Mouse (Mus musculus) forebrain, embryonic 12.5 days (tissue): ENCODE measurements around the gene Fkbp4. TPM values are rescaled to one million over a fixed set of nuclear protein-coding genes. Genes with fewer than 3 reads are reported as not detected.
"Not testable (repeated sequence)": the region's sequence is repeated elsewhere in the genome, so short reads cannot be mapped to it uniquely, and the experiment has no call there.

Experiments used
- ATAC-seq: fragments of 200-750 bp; cut with Nextera tagmentation; 2 replicates; pipeline ENCODE4 v1.8.0; 2017; ENCODE audit warnings: moderate TSS enrichment; ENCODE audit not compliant: low FRiP score
- H3K27ac ChIP-seq: fragments of 300-500 bp; sonication (generic); 2 replicates; pipeline ENCODE4 v1.5.1; 2016; ENCODE audit warnings: mild to moderate bottlenecking
- H3K27me3 ChIP-seq: fragments of 300-500 bp; sonication (generic); 2 replicates; pipeline ENCODE4 v1.6.1; 2016; ENCODE audit warnings: mild to moderate bottlenecking
- H3K36me3 ChIP-seq: fragments of 300-500 bp; sonication (generic); replicated peaks from 2 replicates; pipeline ENCODE4 v1.6.1; 2016; ENCODE audit warnings: mild to moderate bottlenecking
- H3K4me1 ChIP-seq: fragments of 300-500 bp; sonication (generic); 2 replicates; pipeline ENCODE4 v1.6.1; 2016
- H3K4me2 ChIP-seq: fragments of 300-500 bp; sonication (generic); 2 replicates; pipeline ENCODE4 v1.6.1; 2016; ENCODE audit warnings: mild to moderate bottlenecking, moderate library complexity
- H3K4me3 ChIP-seq: fragments of 300-500 bp; sonication (generic); replicated peaks from 2 replicates; pipeline ENCODE4 v1.5.1; 2016; ENCODE audit warnings: mild to moderate bottlenecking
- H3K9ac ChIP-seq: fragments of 300-500 bp; sonication (generic); 2 replicates; pipeline ENCODE4 v1.6.1; 2016; ENCODE audit warnings: mild to moderate bottlenecking
- H3K9me3 ChIP-seq: fragments of 300-500 bp; sonication (generic); 2 replicates; pipeline ENCODE4 v1.6.1; 2016
- WGBS: fragments of 180-500 bp; shearing (Covaris S2); methylation state at CpG from one replicate; pipeline ENCODE4 v1.1.7; 2016; 5-methylcytosine and 5-hydroxymethylcytosine counted together
- polyA plus RNA-seq: library from polyadenylated mRNA; unstranded; fragments of >200 nt; fragmentation: Nextera tagmentation; extraction: Ambion mirVana; gene quantifications from 2 replicates; pipeline ENCODE4 v1.2.1, GENCODE M21; 2016

Fkbp4 gene
- polyA plus RNA-seq, 1 experiment from 2014 or later: 525 TPM

DNA sequence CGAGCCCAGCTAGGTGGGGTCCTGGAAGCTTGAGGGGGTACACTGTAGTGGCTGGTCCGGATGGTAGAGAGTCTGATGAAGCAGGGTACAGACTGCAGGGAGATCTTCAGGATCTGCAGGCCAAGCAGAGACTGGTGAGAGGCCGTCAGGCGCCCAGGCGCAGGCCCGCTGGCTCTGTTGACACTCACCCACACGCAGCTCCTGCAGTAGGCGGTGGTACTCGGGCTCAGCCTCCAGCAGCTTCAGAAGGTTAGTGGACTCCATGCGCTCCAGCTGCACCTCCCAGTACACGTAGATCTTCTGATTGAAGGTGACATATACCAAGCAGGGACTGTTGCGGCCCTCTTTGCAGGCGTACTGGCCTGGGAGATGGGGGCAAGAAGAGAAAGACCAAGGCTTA lies 28.2 kb downstream of the Fkbp4 start:
- no peaks in the 10 kb centered on the region for H3K27me3 ChIP-seq
- H3K4me1 ChIP-seq: no peaks in the 10 kb centered on the region
- no peak overlapping the region for H3K4me2 ChIP-seq
- H3K4me3 ChIP-seq: no peak overlapping the region
- H3K9ac ChIP-seq: no peak overlapping the region
- H3K9me3 ChIP-seq: no peaks in the 10 kb centered on the region
- 0 out of 2 replicates have a peak, but pooled peaks have one; percentile 11 for ATAC-seq
- H3K27ac ChIP-seq: no peak overlapping the region
- WGBS: 95% methylated on average over 13 of the region's 13 CpGs
- H3K36me3 ChIP-seq: peaks cover 80% of the 10 kb centered on the region

DNA sequence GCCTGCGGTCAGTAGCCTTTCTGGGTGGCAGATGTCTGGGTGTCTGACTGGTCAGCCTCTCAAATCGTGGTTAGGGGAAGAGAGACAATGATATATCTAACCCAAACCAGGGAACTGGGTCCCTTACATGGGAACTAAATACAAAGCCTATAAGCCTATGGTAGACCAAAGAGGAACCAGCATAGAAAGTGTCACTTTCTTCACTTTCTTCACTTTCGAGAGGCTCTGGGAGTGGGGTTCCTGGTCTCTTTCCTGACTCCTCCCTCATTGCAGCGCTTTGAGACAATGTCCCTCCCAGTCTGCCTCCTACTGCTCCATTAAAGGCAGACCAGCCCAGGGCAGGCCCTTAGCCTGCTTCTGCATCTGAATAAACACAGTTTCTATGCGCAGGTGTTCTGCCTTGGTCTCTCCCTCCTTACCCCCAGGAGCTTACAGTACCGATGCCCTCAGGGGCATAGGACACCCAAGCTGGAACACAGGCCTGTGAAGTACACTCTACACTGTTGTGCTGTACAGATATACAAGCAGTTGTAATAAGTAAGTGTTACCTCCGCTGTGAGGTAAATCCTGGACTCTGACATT lies 29.8 kb downstream of the Fkbp4 start:
- WGBS: 84% methylated on average over 7 of the region's 7 CpGs
- Histone ChIP-seq H3K9me3 (no peaks in the 10 kb centered on the region), H3K4me2 (no peak overlapping the region), H3K4me1 (no peaks in the 10 kb centered on the region), H3K27me3 (no peaks in the 10 kb centered on the region), H3K36me3 (peaks cover 78% of the 10 kb centered on the region), H3K27ac (no peak overlapping the region), H3K4me3 (no peak overlapping the region), H3K9ac (no peak overlapping the region)
- no peak for ATAC-seq

DNA sequence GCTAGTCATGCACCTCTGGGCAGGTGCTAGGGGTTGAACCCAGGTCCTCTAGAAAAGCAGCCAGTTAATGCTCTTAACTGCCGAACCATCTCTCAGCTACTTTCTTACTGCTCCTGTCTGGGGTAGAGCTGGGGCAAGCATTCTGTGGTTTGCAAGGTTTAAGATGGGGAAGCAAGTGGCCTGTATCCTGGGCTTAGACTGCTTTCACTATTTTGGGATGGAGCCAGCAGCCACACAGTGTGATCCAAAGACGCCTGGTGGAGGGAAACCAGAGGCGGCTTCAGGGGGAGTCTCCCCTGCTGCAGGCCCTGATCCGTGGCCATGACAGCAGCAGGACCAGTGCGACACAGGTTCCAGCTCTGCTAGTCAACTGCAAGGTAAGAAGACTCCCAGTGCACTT lies 33.8 kb downstream of the Fkbp4 start:
- H3K36me3 ChIP-seq: peaks cover 38% of the 10 kb centered on the region
- no peak overlapping the region for H3K27ac ChIP-seq
- no peak overlapping the region for H3K4me2 ChIP-seq
- no peak overlapping the region for H3K9ac ChIP-seq
- 65% methylated on average over 5 of the region's 5 CpGs for WGBS
- H3K27me3 ChIP-seq: no peaks in the 10 kb centered on the region
- H3K4me1 ChIP-seq: peaks cover 4% of the 10 kb centered on the region; the same call in 1 of the 2 replicates
- peak; percentile 24; the same call in 1 of the 2 replicates for ATAC-seq
- no peak overlapping the region for H3K4me3 ChIP-seq
- no peaks in the 10 kb centered on the region for H3K9me3 ChIP-seq

DNA sequence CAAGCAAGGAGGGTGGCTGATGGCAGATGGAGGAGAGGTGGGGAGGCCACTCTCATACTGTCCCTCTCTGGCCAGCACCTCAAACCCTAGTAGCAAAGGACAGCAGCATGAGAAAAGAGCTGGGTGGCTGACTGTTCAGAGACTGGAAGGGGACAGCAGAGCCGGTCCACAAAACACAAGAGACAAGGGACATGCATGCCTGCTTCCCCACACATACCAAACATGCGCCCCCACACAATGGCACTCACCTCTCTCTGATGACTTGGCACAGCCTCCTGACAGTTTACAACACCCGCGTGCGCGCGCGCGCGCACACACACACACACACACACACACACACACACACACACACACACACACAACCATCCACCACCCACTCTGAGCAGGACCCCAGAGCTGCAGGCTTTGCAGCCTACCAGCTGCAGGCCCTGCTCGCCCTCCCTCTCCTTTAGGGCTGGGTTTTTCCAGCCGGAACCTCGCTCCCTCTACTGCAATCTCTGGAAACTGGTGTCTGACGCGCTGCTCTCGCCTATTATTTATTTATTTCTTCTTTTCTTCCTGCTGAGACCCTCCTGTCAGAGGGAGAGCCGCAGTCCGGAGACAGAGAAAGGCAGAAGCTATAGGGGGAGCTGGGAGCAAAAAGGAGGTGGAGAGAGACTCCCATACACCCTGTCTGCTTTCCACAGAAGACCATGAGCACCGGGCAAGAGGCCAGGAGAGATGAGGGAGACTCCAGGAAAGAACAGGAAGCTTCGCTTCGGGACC lies 38.9 kb downstream of the Fkbp4 start:
- H3K9ac ChIP-seq: no peak overlapping the region
- H3K27ac ChIP-seq: no peak overlapping the region
- H3K36me3 ChIP-seq: no peaks in the 10 kb centered on the region
- no peak overlapping the region for H3K4me3 ChIP-seq
- peaks cover 9% of the 10 kb centered on the region; the same call in 1 of the 2 replicates for H3K4me1 ChIP-seq
- no peaks in the 10 kb centered on the region for H3K27me3 ChIP-seq
- no peaks in the 10 kb centered on the region for H3K9me3 ChIP-seq
- H3K4me2 ChIP-seq: peak overlapping the region; percentile 15
- ATAC-seq: peak; percentile 68
- WGBS: 53% methylated on average over 21 of the region's 21 CpGs

DNA sequence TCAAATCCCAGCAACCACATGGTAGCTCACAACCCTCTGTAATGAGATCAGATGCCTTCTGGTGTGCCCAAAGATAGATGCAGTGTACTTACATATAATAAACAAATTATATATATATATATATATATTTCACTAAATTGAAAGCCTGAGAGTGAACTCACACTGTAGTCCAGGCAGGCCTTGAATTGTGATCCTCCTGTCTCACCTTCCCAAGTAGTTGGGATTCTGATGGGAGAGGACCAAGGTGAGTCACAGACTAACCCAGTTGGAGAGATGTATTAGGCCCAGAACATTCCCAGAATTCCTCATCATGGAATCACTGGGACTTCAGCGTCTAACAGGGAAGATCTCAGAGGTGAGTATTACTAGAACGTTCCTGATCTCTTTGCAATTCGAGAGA lies 39.5 kb downstream of the Fkbp4 start, which contains the start of gene Nrip2:
TSS of gene Nrip2 (plus strand) at position 301 of the 400 bp plus-strand sequence.
- no peak within 1 kb of the TSS for H3K27ac ChIP-seq
- no peak within 1 kb of the TSS for H3K9ac ChIP-seq
- H3K4me1 ChIP-seq: peaks cover 9% of the 10 kb centered on the region; the same call in 1 of the 2 replicates
- H3K4me3 ChIP-seq: no peak within 1 kb of the TSS
- WGBS: 93% methylated on average over 3 of the region's 3 CpGs
- no peaks in the 10 kb centered on the region for H3K27me3 ChIP-seq
- no peaks in the 10 kb centered on the region for H3K36me3 ChIP-seq
- no peak for ATAC-seq
- peak within 1 kb of the TSS; percentile 15 for H3K4me2 ChIP-seq
- no peaks in the 10 kb centered on the region for H3K9me3 ChIP-seq

DNA sequence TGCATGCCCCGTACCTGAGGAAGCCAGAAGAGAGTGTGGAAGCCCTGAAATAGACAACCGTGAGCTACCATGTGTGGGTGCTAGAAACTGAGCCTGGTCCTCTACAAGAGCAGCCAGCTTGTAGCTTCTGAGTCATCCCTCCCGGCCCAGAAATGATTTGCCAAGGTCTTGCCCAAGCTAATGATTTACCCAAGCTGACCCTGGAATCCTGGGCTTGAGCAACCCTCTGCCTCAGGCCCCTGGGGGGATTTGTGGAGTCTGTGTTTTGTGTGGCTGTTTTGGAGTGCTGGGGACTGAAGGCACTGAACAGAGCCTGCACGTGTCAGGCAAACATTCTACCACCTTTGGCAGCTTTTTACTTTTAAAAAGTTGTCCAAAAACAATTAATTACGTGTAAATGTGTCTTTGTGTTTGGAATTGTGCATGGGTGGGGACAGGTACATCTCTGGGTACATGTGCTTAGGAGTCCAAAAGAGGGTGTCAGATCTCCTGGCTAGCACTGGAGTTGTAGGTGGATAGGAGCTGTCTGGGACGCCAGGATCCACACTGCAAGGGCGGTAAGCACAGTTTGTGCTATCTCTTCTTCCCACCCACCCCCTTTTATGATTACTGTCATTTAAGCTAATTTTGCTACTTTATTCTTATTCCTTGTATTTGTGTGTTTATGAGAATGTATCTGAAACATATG lies 40.8 kb downstream of the Fkbp4 start:
- no peaks in the 10 kb centered on the region for H3K36me3 ChIP-seq
- no peaks in the 10 kb centered on the region for H3K9me3 ChIP-seq
- no peak for ATAC-seq
- no peak overlapping the region for H3K9ac ChIP-seq
- H3K4me2 ChIP-seq: no peak overlapping the region
- no peak overlapping the region for H3K27ac ChIP-seq
- H3K4me3 ChIP-seq: no peak overlapping the region
- no peaks in the 10 kb centered on the region for H3K27me3 ChIP-seq
- H3K4me1 ChIP-seq: peaks cover 9% of the 10 kb centered on the region; the same call in 1 of the 2 replicates
- WGBS: 88% methylated on average over 7 of the region's 7 CpGs

DNA sequence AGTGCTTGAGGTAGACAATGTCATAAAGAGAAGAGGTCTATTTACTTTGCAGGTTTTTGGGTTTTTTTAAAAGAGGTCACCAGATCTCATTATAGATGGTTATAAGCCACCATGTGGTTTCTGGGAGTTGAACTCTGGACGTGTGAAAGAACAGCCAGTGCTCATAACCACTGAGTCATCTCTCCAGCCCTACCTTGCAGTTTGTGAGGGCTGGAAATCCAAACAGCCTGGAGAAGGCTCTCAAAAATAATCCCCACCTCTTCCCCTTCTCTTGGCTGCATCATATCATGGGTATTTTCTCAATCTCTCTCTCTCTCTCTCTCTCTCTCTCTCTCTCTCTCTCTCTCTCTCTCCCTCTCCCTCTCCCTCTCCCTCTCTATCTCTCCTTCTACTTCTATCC lies 47.8 kb downstream of the Fkbp4 start:
- no peaks in the 10 kb centered on the region for H3K27me3 ChIP-seq
- no peak overlapping the region for H3K9ac ChIP-seq
- no peak overlapping the region for H3K4me3 ChIP-seq
- H3K36me3 ChIP-seq: no peaks in the 10 kb centered on the region
- H3K27ac ChIP-seq: no peak overlapping the region
- no peaks in the 10 kb centered on the region for H3K4me1 ChIP-seq
- no peak overlapping the region for H3K4me2 ChIP-seq
- no peak for ATAC-seq
- no peaks in the 10 kb centered on the region for H3K9me3 ChIP-seq
- WGBS: 58% methylated on average over 1 of the region's 1 CpGs

DNA sequence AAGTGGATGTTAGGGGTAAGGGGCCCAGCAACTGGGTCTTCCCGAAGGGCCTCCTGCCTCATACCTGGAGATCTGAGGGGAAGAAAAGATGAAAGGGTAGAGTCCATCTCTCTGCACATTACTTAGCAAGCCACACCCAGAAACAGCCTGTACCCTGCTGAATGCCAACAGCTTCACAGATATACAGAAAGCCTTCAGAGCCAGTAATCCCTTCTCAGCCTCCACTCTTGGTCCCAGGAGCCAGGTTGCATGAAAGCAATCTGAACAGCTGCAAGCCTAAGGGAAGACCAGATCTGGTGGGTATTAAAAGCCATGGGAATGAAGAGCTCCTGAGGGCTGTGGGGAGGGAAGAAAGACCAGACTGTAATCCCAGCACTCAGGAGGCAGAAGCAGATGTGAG lies 49.3 kb downstream of the Fkbp4 start:
- no peaks in the 10 kb centered on the region for H3K4me1 ChIP-seq
- no peak overlapping the region for H3K4me3 ChIP-seq
- no peak overlapping the region for H3K27ac ChIP-seq
- no peaks in the 10 kb centered on the region for H3K9me3 ChIP-seq
- H3K27me3 ChIP-seq: no peaks in the 10 kb centered on the region
- H3K4me2 ChIP-seq: no peak overlapping the region
- H3K9ac ChIP-seq: no peak overlapping the region
- 85% methylated on average over 1 of the region's 1 CpGs for WGBS
- no peak for ATAC-seq
- H3K36me3 ChIP-seq: no peaks in the 10 kb centered on the region

DNA sequence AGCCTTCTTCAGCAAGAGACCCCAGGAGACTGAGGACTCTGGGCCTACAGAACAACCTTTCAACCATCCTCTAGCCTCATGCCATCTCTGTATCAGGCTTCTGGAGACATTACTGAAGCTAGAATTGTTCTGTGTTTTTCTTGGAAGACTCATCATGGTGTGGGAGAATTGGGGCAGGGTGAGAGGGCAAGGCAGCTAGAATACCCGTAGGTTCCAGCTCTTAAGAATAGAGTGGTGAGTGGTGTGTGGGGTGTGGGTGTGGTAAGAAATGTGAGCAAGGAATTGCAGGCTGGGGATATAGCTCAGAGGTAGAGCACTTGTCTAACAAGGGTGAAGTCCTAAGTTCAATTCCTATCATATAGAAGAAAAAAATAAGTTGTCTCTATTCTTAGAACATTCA lies 53.5 kb downstream of the Fkbp4 start:
- Histone ChIP-seq H3K9ac (no peak overlapping the region), H3K9me3 (no peaks in the 10 kb centered on the region), H3K36me3 (no peaks in the 10 kb centered on the region), H3K4me2 (no peak overlapping the region), H3K4me1 (no peaks in the 10 kb centered on the region), H3K27me3 (no peaks in the 10 kb centered on the region), H3K27ac (no peak overlapping the region), H3K4me3 (no peak overlapping the region)
- no peak for ATAC-seq
- WGBS: 86% methylated on average over 1 of the region's 1 CpGs

DNA sequence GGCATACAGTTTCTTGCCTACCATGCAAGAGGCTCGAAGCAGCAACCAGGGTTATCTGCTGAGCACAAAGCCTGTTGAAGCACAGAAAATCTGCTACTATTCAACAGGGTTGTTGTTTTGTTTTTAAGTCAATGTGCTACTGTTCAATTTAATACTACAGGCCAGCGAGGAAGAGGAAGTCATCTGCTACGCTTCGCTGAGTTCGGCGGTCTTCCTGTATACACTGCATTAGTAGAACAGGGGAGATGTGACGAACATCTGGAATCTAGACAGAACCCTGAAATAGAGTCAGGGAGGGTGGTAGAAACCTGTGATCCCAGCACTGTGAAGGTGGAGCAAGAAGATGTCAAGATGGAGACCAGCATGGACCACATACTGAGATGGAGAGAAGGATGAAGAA lies 54.7 kb downstream of the Fkbp4 start:
- no peaks in the 10 kb centered on the region for H3K4me1 ChIP-seq
- WGBS: 74% methylated on average over 7 of the region's 7 CpGs
- H3K9me3 ChIP-seq: no peaks in the 10 kb centered on the region
- no peak overlapping the region for H3K4me2 ChIP-seq
- H3K36me3 ChIP-seq: no peaks in the 10 kb centered on the region
- no peak for ATAC-seq
- no peak overlapping the region for H3K4me3 ChIP-seq
- H3K27me3 ChIP-seq: no peaks in the 10 kb centered on the region
- H3K9ac ChIP-seq: no peak overlapping the region
- H3K27ac ChIP-seq: no peak overlapping the region

DNA sequence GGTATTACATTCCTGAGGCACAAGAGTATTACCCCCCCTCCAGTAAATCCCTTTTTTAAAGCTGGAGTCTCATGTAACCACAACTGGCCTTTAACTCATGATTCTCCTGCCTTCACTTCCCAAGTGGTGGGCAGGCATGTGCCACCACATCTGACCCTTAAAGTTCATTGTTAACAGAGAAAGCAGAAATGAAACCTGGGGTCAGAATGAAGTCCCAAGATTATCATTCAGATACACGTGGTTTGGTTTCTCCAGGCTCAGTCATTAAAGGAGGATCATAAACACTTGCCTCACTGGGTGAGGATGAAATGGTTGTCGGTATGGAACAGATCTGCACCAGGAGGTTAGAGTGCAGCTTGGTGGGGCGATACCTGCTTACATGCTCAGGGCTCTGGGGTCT lies 57.2 kb downstream of the Fkbp4 start:
- no peak overlapping the region for H3K9ac ChIP-seq
- H3K36me3 ChIP-seq: peaks cover 8% of the 10 kb centered on the region; the same call in 1 of the 2 replicates
- no peak overlapping the region for H3K4me3 ChIP-seq
- no peaks in the 10 kb centered on the region for H3K4me1 ChIP-seq
- H3K27me3 ChIP-seq: no peaks in the 10 kb centered on the region
- 81% methylated on average over 3 of the region's 3 CpGs for WGBS
- ATAC-seq: no peak
- H3K9me3 ChIP-seq: no peaks in the 10 kb centered on the region
- no peak overlapping the region for H3K4me2 ChIP-seq
- no peak overlapping the region for H3K27ac ChIP-seq

DNA sequence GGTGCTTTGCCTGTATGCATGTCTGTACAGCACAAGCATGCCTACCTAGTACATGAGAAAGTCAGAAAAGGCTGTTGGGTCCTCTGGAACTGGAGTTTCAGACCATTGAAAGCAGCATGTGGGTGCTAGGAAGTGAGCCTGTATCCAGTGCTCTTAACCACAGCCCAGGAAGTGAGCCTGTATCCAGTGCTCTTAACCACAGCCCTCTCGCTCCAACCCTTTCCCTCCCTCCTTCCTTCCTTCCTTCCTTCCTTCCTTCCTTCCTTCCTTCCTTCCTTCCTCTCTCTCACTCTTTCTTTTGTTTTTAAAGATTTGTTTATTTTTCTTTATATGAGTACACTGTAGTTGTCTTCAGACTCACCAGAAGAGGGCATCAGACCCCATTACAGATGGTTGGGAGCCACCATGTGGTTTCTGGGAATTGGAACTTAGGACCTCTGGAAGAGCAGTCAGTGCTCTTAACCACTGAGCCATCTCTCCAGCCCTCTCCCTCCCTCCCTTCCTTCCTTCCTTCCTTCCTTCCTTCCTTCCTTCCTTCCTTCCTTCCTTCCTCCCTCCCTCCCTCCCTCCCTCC lies 57.8 kb downstream of the Fkbp4 start:
- not testable (repeated sequence) for H3K4me1 ChIP-seq, ATAC-seq, H3K9me3 ChIP-seq, H3K27me3 ChIP-seq, H3K4me2 ChIP-seq, H3K4me3 ChIP-seq, H3K9ac ChIP-seq, H3K27ac ChIP-seq
- WGBS: 58% methylated on average over 1 of the region's 1 CpGs
- H3K36me3 ChIP-seq: peaks cover 11% of the 10 kb centered on the region; the same call in 1 of the 2 replicates
